Mouse (Mus musculus) small intestine, adult 2 months (tissue): ENCODE data around the gene 4933424G06Rik.

Experiments used
- CTCF ChIP-seq: fragments of 200-500 bp; IDR thresholded peaks from 2 replicates; pipeline ENCODE4 v1.5.1; 2012; ENCODE audit warnings: low read depth, mild to moderate bottlenecking, control low read depth, inconsistent platforms, low read length, moderate library complexity, mixed read lengths; ENCODE audit not compliant: insufficient replicate concordance, insufficient read length; ENCODE audit errors: extremely low read depth
- POLR2A ChIP-seq: fragments of 200-500 bp; IDR thresholded peaks from 2 replicates; pipeline ENCODE4 v1.6.1; 2012; ENCODE audit warnings: low read depth, mild to moderate bottlenecking, control low read depth, inconsistent platforms, low read length, moderate library complexity

DNA sequence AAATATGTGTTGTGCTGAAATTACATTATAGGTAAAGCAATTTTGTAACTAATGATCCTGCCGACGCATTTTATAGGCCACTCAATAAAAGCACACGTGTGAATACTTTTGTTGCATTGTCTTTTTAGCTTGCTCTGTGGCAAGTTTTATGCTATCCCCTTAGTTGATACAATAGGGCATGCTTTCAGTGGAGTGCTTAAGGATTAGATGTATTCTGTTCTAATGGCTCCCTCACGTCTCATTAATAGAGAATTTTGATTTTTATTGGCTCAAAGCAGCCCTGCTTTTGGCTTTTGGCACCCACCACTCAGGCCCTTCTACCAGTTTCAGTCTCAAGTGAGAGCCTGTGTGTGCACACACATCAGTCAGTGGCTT, 14.1 kb downstream of the 4933424G06Rik start:
- TF ChIP-seq CTCF (no peak), POLR2A (no peak)
